ENCODE assay signal across 7 mouse cellular contexts in genomic region chr17:24426471-24427169, GRCm38 (mm10). TPM values are rescaled to one million over a fixed set of nuclear protein-coding genes. Genes with fewer than 3 reads are reported as not detected.
DNase-seq lines count a peak whose midpoint lies in the region; ATAC-seq and TF ChIP-seq lines count a peak whose summit lies in the region.

Gene Eci1, plus strand, starts transcription at chr17:24426641.

- WGBS in embryonic facial prominence, embryonic 10.5 days: under 1% methylated on average over 48 of the region's 48 CpGs
- under 1% methylated on average over 48 of the region's 48 CpGs for WGBS in intestine, postnatal 0 days
- WGBS in midbrain, embryonic 12.5 days: under 1% methylated on average over 48 of the region's 48 CpGs
- under 1% methylated on average over 48 of the region's 48 CpGs for WGBS in small intestine, adult 2 months

- peak within 1 kb of the TSS; percentile 81 for H3K4me3 ChIP-seq in embryonic facial prominence, embryonic 10.5 days
- peak within 1 kb of the TSS; percentile 66 for H3K4me3 ChIP-seq in intestine, postnatal 0 days (ENCODE audit: low read depth, low read length)
- H3K4me3 ChIP-seq in midbrain, embryonic 12.5 days: peak within 1 kb of the TSS; percentile 75
- H3K4me3 ChIP-seq in small intestine, adult 2 months (ENCODE audit: low read depth, low read length): peak within 1 kb of the TSS; percentile 100

- peak; percentile 94 for TF ChIP-seq POLR2A in small intestine, adult 2 months (IDR thresholded peaks at IDR 0.05; ENCODE audit: low read depth, low read length)

- DNase-seq in adrenal gland, postnatal 10 days: peak; percentile 99
- peak; percentile 95 for DNase-seq in embryonic facial prominence, embryonic 10.5 days (ENCODE audit: low spot score)
- DNase-seq in gonadal fat pad, adult 2 months (ENCODE audit: low read depth): no peak
- peak; percentile 98 for DNase-seq in left cerebral cortex, postnatal 4 days

- peak; percentile 95 for ATAC-seq in intestine, postnatal 0 days
- ATAC-seq in midbrain, embryonic 12.5 days (ENCODE audit: low FRiP score, low read depth): peak; percentile 97

- intact Hi-C loops in left cerebral cortex, postnatal 4 days (cut with DNase I): no loop called here

- no peaks in the 10 kb centered on the region for H3K9me3 ChIP-seq in embryonic facial prominence, embryonic 10.5 days
- no peaks in the 10 kb centered on the region for H3K9me3 ChIP-seq in intestine, postnatal 0 days (ENCODE audit: control insufficient read depth)
- no peaks in the 10 kb centered on the region for H3K9me3 ChIP-seq in midbrain, embryonic 12.5 days

- H3K27ac ChIP-seq in embryonic facial prominence, embryonic 10.5 days (replicated peaks): peak within 1 kb of the TSS; percentile 97
- H3K27ac ChIP-seq in intestine, postnatal 0 days (ENCODE audit: low read depth, low read length): peak within 1 kb of the TSS; percentile 93
- peak within 1 kb of the TSS; percentile 94 for H3K27ac ChIP-seq in midbrain, embryonic 12.5 days (replicated peaks)
- H3K27ac ChIP-seq in small intestine, adult 2 months (ENCODE audit: insufficient read depth, low read depth, low read length): peak within 1 kb of the TSS; percentile 96

- no peaks in the 10 kb centered on the region for H3K27me3 ChIP-seq in embryonic facial prominence, embryonic 10.5 days (replicated peaks; ENCODE audit: low read depth, poor library complexity, severe bottlenecking)
- no peaks in the 10 kb centered on the region for H3K27me3 ChIP-seq in intestine, postnatal 0 days (replicated peaks; ENCODE audit: control insufficient read depth, insufficient read depth, low read length)
- no peaks in the 10 kb centered on the region for H3K27me3 ChIP-seq in midbrain, embryonic 12.5 days
- no peaks in the 10 kb centered on the region for H3K27me3 ChIP-seq in small intestine, adult 2 months (ENCODE audit: control insufficient read depth, insufficient read depth, low read length)

- H3K4me1 ChIP-seq in embryonic facial prominence, embryonic 10.5 days: peaks cover 12% of the 10 kb centered on the region
- H3K4me1 ChIP-seq in intestine, postnatal 0 days (replicated peaks; ENCODE audit: control insufficient read depth, insufficient read depth, low read length): no peaks in the 10 kb centered on the region
- peaks cover 14% of the 10 kb centered on the region for H3K4me1 ChIP-seq in midbrain, embryonic 12.5 days
- peaks cover 3% of the 10 kb centered on the region for H3K4me1 ChIP-seq in small intestine, adult 2 months (ENCODE audit: control insufficient read depth, insufficient read depth, insufficient read length, low read length)

- peaks cover 65% of the 10 kb centered on the region for H3K36me3 ChIP-seq in embryonic facial prominence, embryonic 10.5 days (replicated peaks)
- H3K36me3 ChIP-seq in intestine, postnatal 0 days (ENCODE audit: control insufficient read depth, insufficient read depth): peaks cover 28% of the 10 kb centered on the region
- peaks cover 35% of the 10 kb centered on the region for H3K36me3 ChIP-seq in midbrain, embryonic 12.5 days
- peaks cover 31% of the 10 kb centered on the region for H3K36me3 ChIP-seq in small intestine, adult 2 months (ENCODE audit: control insufficient read depth, insufficient read depth, low read length)

- TF ChIP-seq CTCF in intestine, postnatal 0 days (IDR thresholded peaks at IDR 0.05; ENCODE audit: low read depth): no peak; the same call in 1 of the 2 replicates
- TF ChIP-seq CTCF in small intestine, adult 2 months (IDR thresholded peaks at IDR 0.05; ENCODE audit: extremely low read depth, insufficient read length, insufficient replicate concordance, low read depth, low read length): peak; percentile 12; the same call in 1 of the 2 replicates

- H3K9ac ChIP-seq in intestine, postnatal 0 days (ENCODE audit: low read depth, low read length): peak within 1 kb of the TSS; percentile 82
- H3K9ac ChIP-seq in midbrain, embryonic 12.5 days (replicated peaks): peak within 1 kb of the TSS; percentile 92

- H3K4me2 ChIP-seq in intestine, postnatal 0 days (replicated peaks; ENCODE audit: low read depth): peak within 1 kb of the TSS; percentile 77
- H3K4me2 ChIP-seq in midbrain, embryonic 12.5 days (replicated peaks): peak within 1 kb of the TSS; percentile 60

RNA-seq across cellular contexts. Expression of gene Eci1, which starts in this region (rescaled TPM):
- total RNA-seq in adrenal gland, postnatal 10 days (2021): 100 to 1,000 TPM; 654 to 683 TPM
- polyA plus RNA-seq in embryonic facial prominence, embryonic 10.5 days (2016; fragmentation: Nextera tagmentation; extraction: Ambion mirVana): 86.2 and 89.0 TPM in 2 replicates
- polyA plus RNA-seq in gonadal fat pad, adult 2 months (2012; rRNA removed): 119 and 137 TPM in 2 replicates
- 96.4 and 106 TPM in 2 replicates for polyA plus RNA-seq in intestine, postnatal 0 days (2015; fragmentation: Nextera tagmentation; extraction: Ambion mirVana)
- total RNA-seq in left cerebral cortex, postnatal 4 days (2021): 10 to 100 TPM in 1 of 2 experiments, 1 to 10 TPM in 1; 9.4 to 11.5 TPM
- 53.7 and 68.0 TPM in 2 replicates for polyA plus RNA-seq in midbrain, embryonic 12.5 days (2016; fragmentation: Nextera tagmentation; extraction: Ambion mirVana)
- 52.7 and 97.7 TPM in 2 replicates for polyA plus RNA-seq in small intestine, adult 2 months (2012; rRNA removed)

Comparison
In these comparisons a context has a peak if more than half of its experiments do, and no peak if none do; other contexts are left out.
1. RNA of gene Eci1 (total RNA-seq): 654 to 683 TPM in adrenal gland, postnatal 10 days; 9.4 to 11.5 TPM in left cerebral cortex, postnatal 4 days; every median in the first group is over 10 times any median in the second.
2. Peak in every context shown above with its lines, with median percentiles within 50 percentile points of each other: H3K27ac ChIP-seq and H3K4me3 ChIP-seq.